In the genomic region with DNA sequence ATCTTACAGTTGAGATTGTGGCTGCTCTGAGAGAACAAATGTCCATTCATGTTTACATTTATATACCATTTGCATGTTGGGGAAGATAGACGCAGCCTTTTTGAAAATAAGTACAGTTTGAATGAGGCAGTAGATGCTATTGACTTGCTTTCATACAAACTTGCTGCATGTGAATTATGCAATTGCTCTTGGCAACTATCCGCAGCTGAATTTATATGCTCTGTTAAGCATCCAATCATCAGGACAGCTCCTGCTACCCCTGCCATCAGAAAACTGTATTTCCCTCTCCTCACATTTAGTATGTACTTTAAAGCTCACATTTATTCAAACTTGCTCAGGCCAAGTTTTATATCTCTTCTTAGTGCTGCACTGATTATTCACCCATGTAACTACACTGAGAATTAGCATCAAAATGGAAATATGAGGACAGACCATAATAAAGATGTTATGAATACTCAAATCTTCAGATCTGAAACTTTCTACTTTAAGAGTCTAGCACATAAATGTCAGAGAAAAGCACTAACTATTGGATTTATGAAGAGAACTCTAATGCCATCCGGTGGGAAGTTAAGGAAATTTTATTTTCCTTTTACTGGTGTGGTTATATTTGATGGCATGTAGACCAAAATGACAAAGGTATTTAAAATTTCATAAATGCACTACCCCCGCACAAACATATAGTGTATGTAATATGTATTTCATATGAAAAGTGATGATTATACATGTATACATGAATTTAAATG, we compare ENCODE assay signal across 12 mouse cellular contexts.
"Had no signal": no experiment of that assay in that cellular context is flagged by ENCODE, and none has a peak within 500 bp of the region (broad histone marks: within the 10 kb centered on the region; RNA-seq: fewer than 3 reads in every experiment).

No protein-coding gene starts in this region.

- H3K27ac ChIP-seq: left cerebral cortex, adult 2 months; limb, embryonic 10.5 days; liver, embryonic 15.5 days; midbrain, embryonic 15.5 days had no signal

- DNase-seq: kidney, postnatal 10 days; kidney, postnatal 4 days; lung, adult 2 months; lung, postnatal 36 days; thymus, adult 18-20 months; thymus, postnatal 14 days had no signal

- H3K4me2 ChIP-seq: liver, embryonic 11.5 days; liver, embryonic 15.5 days; midbrain, embryonic 15.5 days had no signal

- H3K9me3 ChIP-seq: limb, embryonic 10.5 days; liver, embryonic 15.5 days; midbrain, embryonic 15.5 days had no signal

- ATAC-seq: lung, postnatal 0 days; midbrain, embryonic 15.5 days had no signal

- H3K27me3 ChIP-seq: liver, embryonic 15.5 days; midbrain, embryonic 15.5 days had no signal

- H3K4me1 ChIP-seq: limb, embryonic 10.5 days; liver, embryonic 15.5 days; midbrain, embryonic 15.5 days had no signal

- H3K36me3 ChIP-seq: limb, embryonic 10.5 days; liver, embryonic 15.5 days; midbrain, embryonic 15.5 days had no signal

- H3K4me3 ChIP-seq: left cerebral cortex, adult 2 months; limb, embryonic 10.5 days; liver, embryonic 15.5 days; midbrain, embryonic 15.5 days had no signal

- H3K9ac ChIP-seq: liver, embryonic 15.5 days; midbrain, embryonic 15.5 days had no signal
